Mouse (Mus musculus): ENCODE measurements around the gene Gmfb. TPM values are rescaled to one million over a fixed set of nuclear protein-coding genes. Genes with fewer than 3 reads are reported as not detected.

Gene Gmfb
- total RNA-seq, 2 experiments from 2014 or later, result 17.3 to 18.1 TPM

- DNase-seq (ENCODE audit: low spot score), result no peak
Observed at GRCm38 (mm10) chr14:46803791-46804190, 18.3 kb downstream of the Gmfb start.

- no peak for DNase-seq (ENCODE audit: low spot score)
Observed at GRCm38 (mm10) chr14:46803259-46803658, 18.8 kb downstream of the Gmfb start.

GRCm38 (mm10) chr14:46800684-46801345, 21.2 kb downstream of the Gmfb start:
- DNase-seq (ENCODE audit: low spot score), result no peak

- no peak for DNase-seq (ENCODE audit: low spot score)
Observed at GRCm38 (mm10) chr14:46794157-46794556, 27.9 kb downstream of the Gmfb start.

- DNase-seq (ENCODE audit: low spot score), result no peak
Observed at GRCm38 (mm10) chr14:46790723-46791122, 31.3 kb downstream of the Gmfb start.

GRCm38 (mm10) chr14:46790303-46790702, 31.7 kb downstream of the Gmfb start:
- DNase-seq (ENCODE audit: low spot score), result no peak

- no peak for DNase-seq (ENCODE audit: low spot score)
Observed at GRCm38 (mm10) chr14:46788505-46788901, 33.5 kb downstream of the Gmfb start.

GRCm38 (mm10) chr14:46787787-46788504, 34.1 kb downstream of the Gmfb start, which contains the start of gene Cnih1:
TSS of gene Cnih1 (minus strand) at chr14:46788411.
- DNase-seq (ENCODE audit: low spot score), result peak; percentile 87

- peak; percentile 15 for DNase-seq (ENCODE audit: low spot score)
Observed at GRCm38 (mm10) chr14:46787454-46787786, 34.6 kb downstream of the Gmfb start.

- no peak for DNase-seq (ENCODE audit: low spot score)
Observed at GRCm38 (mm10) chr14:46785247-46785646, 36.8 kb downstream of the Gmfb start.

- no peak for DNase-seq (ENCODE audit: low spot score)
Observed at GRCm38 (mm10) chr14:46783327-46783926, 38.6 kb downstream of the Gmfb start.

- DNase-seq (ENCODE audit: low spot score), result no peak
Observed at GRCm38 (mm10) chr14:46782187-46782828, 39.7 kb downstream of the Gmfb start.

- no peak for DNase-seq (ENCODE audit: low spot score)
Observed at GRCm38 (mm10) chr14:46781086-46781485, 41.0 kb downstream of the Gmfb start.

- DNase-seq (ENCODE audit: low spot score), result no peak
Observed at GRCm38 (mm10) chr14:46779217-46779616, 42.8 kb downstream of the Gmfb start.

GRCm38 (mm10) chr14:46778756-46779155, 43.3 kb downstream of the Gmfb start:
- no peak for DNase-seq (ENCODE audit: low spot score)

GRCm38 (mm10) chr14:46770036-46770435, 52.0 kb downstream of the Gmfb start:
- no peak for DNase-seq (ENCODE audit: low spot score)

- DNase-seq (ENCODE audit: low spot score), result no peak
Observed at GRCm38 (mm10) chr14:46767116-46767515, 54.9 kb downstream of the Gmfb start.

- no peak for DNase-seq (ENCODE audit: low spot score)
Observed at GRCm38 (mm10) chr14:46761186-46761585, 60.9 kb downstream of the Gmfb start.

GRCm38 (mm10) chr14:46760355-46761029, 61.5 kb downstream of the Gmfb start, which contains the start of gene Cdkn3:
TSS of gene Cdkn3 (plus strand) at chr14:46760541.
- DNase-seq (ENCODE audit: low spot score), result peak; percentile 95

- DNase-seq (ENCODE audit: low spot score), result no peak
Observed at GRCm38 (mm10) chr14:46759970-46760354, 62.1 kb downstream of the Gmfb start.

Data from gastrocnemius, adult 18-20 months (tissue).